Mouse (Mus musculus): Measurements from ENCODE around the gene Fxyd6.

GRCm38 (mm10) chr9:45348560-45348959, 21.4 kb upstream of the Fxyd6 start:
- TF ChIP-seq CTCF (IDR thresholded peaks at IDR 0.05; ENCODE audit: insufficient read depth, low read depth, low read length): no peak
- no peak for TF ChIP-seq POLR2A (IDR thresholded peaks at IDR 0.05; ENCODE audit: insufficient read depth, low read depth, low read length)

Data from olfactory bulb, adult 2 months (tissue).